In the genomic region with DNA sequence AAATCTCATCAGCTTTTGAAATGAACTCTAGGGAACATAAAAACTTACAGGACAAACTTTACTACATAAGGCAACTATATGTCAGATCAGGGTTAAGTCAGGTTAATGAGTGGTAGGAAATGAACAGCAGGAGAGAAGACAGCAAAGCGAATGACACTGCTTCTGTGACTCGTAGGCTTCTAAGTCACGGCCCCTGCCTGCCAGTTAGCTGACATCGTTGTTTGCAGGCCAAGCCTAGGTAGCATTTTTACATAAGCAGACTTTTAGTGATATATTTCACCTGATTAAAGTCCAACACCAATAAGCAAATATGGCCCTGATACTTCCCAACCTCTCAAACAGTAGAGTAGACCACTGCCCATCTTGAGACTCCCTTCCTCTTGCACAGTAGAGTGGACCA, we compare ENCODE assay signal across 14 mouse cellular contexts.
"Had no signal": no experiment of that assay in that cellular context is flagged by ENCODE, and none has a peak within 500 bp of the region (broad histone marks: within the 10 kb centered on the region; RNA-seq: fewer than 3 reads in every experiment).

No protein-coding gene starts in this region.

- DNase-seq: kidney, adult 11 months; lung, postnatal 14 days; right cerebral cortex, adult 18-20 months; right cerebral cortex, postnatal 25 days; thymus, postnatal 4 days had no signal

- H3K4me3 ChIP-seq: kidney, embryonic 15.5 days; left cerebral cortex, adult 2 months; limb, embryonic 10.5 days; liver, embryonic 12.5 days; lung, embryonic 15.5 days; midbrain, embryonic 13.5 days; neural tube, embryonic 15.5 days had no signal

- H3K27ac ChIP-seq: kidney, embryonic 15.5 days; left cerebral cortex, adult 2 months; limb, embryonic 10.5 days; liver, embryonic 12.5 days; lung, embryonic 15.5 days; macrophage; midbrain, embryonic 13.5 days; neural tube, embryonic 15.5 days; stomach, postnatal 0 days had no signal

- H3K36me3 ChIP-seq: lung, embryonic 15.5 days had no signal

- H3K4me2 ChIP-seq: kidney, embryonic 15.5 days; liver, embryonic 12.5 days; lung, embryonic 15.5 days; midbrain, embryonic 13.5 days; neural tube, embryonic 15.5 days had no signal

- H3K4me1 ChIP-seq: lung, embryonic 15.5 days had no signal

- H3K27me3 ChIP-seq: kidney, embryonic 15.5 days; liver, embryonic 12.5 days; lung, embryonic 15.5 days; midbrain, embryonic 13.5 days; neural tube, embryonic 15.5 days had no signal

- ATAC-seq: liver, embryonic 12.5 days; midbrain, embryonic 13.5 days had no signal

- H3K9me3 ChIP-seq: kidney, embryonic 15.5 days; limb, embryonic 10.5 days; liver, embryonic 12.5 days; lung, embryonic 15.5 days; midbrain, embryonic 13.5 days; neural tube, embryonic 15.5 days had no signal

- H3K9ac ChIP-seq: kidney, embryonic 15.5 days; liver, embryonic 12.5 days; lung, embryonic 15.5 days; midbrain, embryonic 13.5 days; neural tube, embryonic 15.5 days had no signal
